Mouse (Mus musculus) kidney, embryonic 16.5 days (tissue): ENCODE data around the gene Ucp3. TPM values are rescaled to one million over a fixed set of nuclear protein-coding genes. Genes with fewer than 3 reads are reported as not detected.

Experiments used
- ATAC-seq: fragments of 200-750 bp; cut with Nextera tagmentation; 2 replicates; pipeline ENCODE4 v1.8.0; 2017; ENCODE audit warnings: moderate TSS enrichment; ENCODE audit not compliant: low FRiP score, low TSS enrichment
- H3K27ac ChIP-seq: fragments of 300-500 bp; sonication (generic); 2 replicates; pipeline ENCODE4 v1.5.1; 2014; ENCODE audit warnings: low read length
- H3K27me3 ChIP-seq: fragments of 300-500 bp; sonication (generic); 2 replicates; pipeline ENCODE4 v1.6.1; 2014; ENCODE audit warnings: low read length, control low read depth, mixed read lengths; ENCODE audit not compliant: insufficient read depth
- H3K36me3 ChIP-seq: fragments of 300-500 bp; sonication (generic); 2 replicates; pipeline ENCODE4 v1.6.1; 2014; ENCODE audit warnings: low read length, control low read depth, mixed read lengths; ENCODE audit not compliant: insufficient read depth
- H3K4me1 ChIP-seq: fragments of 300-500 bp; sonication (generic); 2 replicates; pipeline ENCODE4 v1.6.1; 2014; ENCODE audit warnings: low read length, control low read depth, mixed read lengths; ENCODE audit not compliant: insufficient read depth
- H3K4me2 ChIP-seq: fragments of 300-500 bp; sonication (generic); replicated peaks from 2 replicates; pipeline ENCODE4 v1.6.1; 2014; ENCODE audit warnings: low read depth, low read length
- H3K4me3 ChIP-seq: fragments of 300-500 bp; sonication (generic); 2 replicates; pipeline ENCODE4 v1.5.1; 2014; ENCODE audit warnings: mild to moderate bottlenecking, low read length
- H3K9ac ChIP-seq: fragments of 300-500 bp; sonication (generic); replicated peaks from 2 replicates; pipeline ENCODE4 v1.6.1; 2014; ENCODE audit warnings: low read length
- H3K9me3 ChIP-seq: fragments of 300-500 bp; sonication (generic); 2 replicates; pipeline ENCODE4 v1.6.1; 2016; ENCODE audit warnings: low read length, control low read depth
- WGBS: fragments of 180-500 bp; shearing (Covaris S2); extraction: QIAGEN DNeasy Blood & Tissue Kit; methylation state at CpG from one replicate; pipeline ENCODE4 v1.1.7; 2014; 5-methylcytosine and 5-hydroxymethylcytosine counted together
- polyA plus RNA-seq: library from polyadenylated mRNA; unstranded; fragments of >200 nt; fragmentation: Nextera tagmentation; extraction: Ambion mirVana; gene quantifications from 2 replicates; pipeline ENCODE4 v1.2.1, GENCODE M21; 2015

The Ucp3 gene
- polyA plus RNA-seq, result 0.09 and 0.14 TPM in 2 replicates

DNA sequence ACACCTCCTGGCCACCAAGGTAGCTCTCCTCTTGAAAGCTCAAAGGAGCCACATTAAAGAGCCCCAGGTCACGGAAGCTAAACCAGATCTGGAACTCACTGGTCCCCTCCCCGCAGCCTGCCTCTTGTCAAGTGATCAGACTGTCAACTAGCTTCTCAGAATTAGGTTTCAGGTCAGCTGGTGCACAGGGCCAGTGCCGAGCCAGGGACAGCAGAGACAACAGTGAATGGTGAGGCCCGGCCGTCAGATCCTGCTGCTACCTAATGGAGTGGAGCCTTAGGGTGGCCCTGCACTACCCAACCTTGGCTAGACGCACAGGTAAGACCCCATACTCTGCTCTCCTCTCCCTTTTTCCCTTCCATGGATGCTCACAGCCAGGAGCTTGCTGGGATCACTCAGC is at the start of gene Ucp3:
Ucp3 (plus strand) TSS at position 214 of the 400 bp plus-strand sequence.
- Histone ChIP-seq H3K9ac (no peak within 1 kb of the TSS), H3K4me3 (no peak within 1 kb of the TSS), H3K9me3 (no peaks in the 10 kb centered on the region), H3K4me1 (no peaks in the 10 kb centered on the region), H3K27me3 (no peaks in the 10 kb centered on the region), H3K4me2 (no peak within 1 kb of the TSS), H3K36me3 (peaks cover 5% of the 10 kb centered on the region; the same call in 1 of the 2 replicates), H3K27ac (no peak within 1 kb of the TSS)
- ATAC-seq, result no peak; the same call in 1 of the 2 replicates
- 64% methylated on average over 6 of the region's 6 CpGs for WGBS

DNA sequence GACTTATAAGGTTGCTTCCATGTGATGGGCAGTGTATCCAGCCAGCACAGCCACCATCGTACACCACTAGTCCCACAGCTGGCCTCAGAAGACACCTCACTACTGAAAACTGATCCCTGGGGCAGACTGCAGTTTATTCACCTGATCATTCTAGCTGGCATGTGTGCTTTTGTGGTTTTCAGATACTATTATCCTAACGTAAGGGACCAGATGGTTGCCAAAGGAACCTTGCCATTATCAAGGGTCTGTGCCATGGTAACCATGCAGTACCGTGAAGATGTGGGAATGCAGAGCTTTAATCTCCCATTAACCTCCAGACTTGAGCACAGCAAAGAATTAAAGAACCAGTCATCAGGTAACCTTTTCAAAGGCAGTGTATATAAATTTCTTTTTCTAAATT is 47.0 kb upstream of the Ucp3 start:
- Histone ChIP-seq H3K4me1 (no peaks in the 10 kb centered on the region), H3K4me2 (no peak overlapping the region), H3K4me3 (no peak overlapping the region), H3K27me3 (no peaks in the 10 kb centered on the region), H3K9ac (no peak overlapping the region), H3K36me3 (peaks cover 64% of the 10 kb centered on the region), H3K9me3 (no peaks in the 10 kb centered on the region), H3K27ac (no peak overlapping the region)
- WGBS, result 88% methylated on average over 3 of the region's 3 CpGs
- ATAC-seq, result no peak

DNA sequence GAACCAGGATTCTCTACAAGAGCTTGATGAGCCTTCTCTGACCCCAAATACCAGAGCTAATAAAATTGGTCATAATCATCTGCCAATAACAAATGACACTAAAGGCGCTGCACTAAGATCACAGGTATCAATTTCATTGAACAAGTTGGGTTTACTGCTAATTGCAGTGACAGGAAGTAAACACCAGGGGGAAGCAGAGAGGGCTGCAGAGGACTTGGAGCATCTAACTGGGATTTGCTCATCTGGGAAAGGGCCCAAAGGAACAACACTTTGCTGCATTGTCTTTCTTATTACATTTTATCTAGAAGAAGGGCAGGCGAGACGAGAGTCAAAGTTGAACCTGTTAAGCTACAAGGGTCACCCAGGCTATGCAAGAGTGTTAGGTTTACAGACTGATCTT is 43.7 kb upstream of the Ucp3 start:
- Histone ChIP-seq H3K9ac (no peak overlapping the region), H3K36me3 (peaks cover 69% of the 10 kb centered on the region), H3K4me2 (no peak overlapping the region), H3K4me1 (no peaks in the 10 kb centered on the region), H3K4me3 (no peak overlapping the region), H3K27me3 (no peaks in the 10 kb centered on the region), H3K9me3 (no peaks in the 10 kb centered on the region), H3K27ac (no peak overlapping the region)
- no peak for ATAC-seq
- WGBS, result 55% methylated on average over 3 of the region's 3 CpGs

GRCm38 (mm10) chr7:100429911-100430310 is 42.9 kb upstream of the Ucp3 start:
- Histone ChIP-seq H3K4me3 (no peak overlapping the region), H3K36me3 (peaks cover 61% of the 10 kb centered on the region), H3K9ac (no peak overlapping the region), H3K27ac (no peak overlapping the region), H3K27me3 (no peaks in the 10 kb centered on the region), H3K9me3 (no peaks in the 10 kb centered on the region), H3K4me2 (no peak overlapping the region), H3K4me1 (no peaks in the 10 kb centered on the region)
- 95% methylated on average over 11 of the region's 11 CpGs for WGBS
- ATAC-seq, result no peak

DNA sequence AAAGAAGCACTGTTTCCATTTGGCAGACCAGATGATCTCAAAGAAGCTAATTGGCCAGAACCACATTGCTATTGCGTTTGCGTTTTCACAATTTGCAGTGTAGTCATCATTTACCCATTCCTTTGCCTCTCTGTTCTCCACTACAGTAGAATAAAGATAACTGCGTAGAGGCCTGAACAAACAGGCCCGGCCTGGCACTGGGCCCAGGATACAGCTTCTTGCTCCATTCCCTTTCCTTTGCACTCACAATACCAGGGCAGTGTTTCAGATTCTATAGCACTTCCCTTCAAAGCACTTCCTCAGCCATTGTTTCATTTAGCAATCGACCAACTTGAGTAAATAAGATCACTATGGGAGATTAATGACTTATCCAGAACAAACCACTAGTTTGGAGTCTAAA is 41.7 kb upstream of the Ucp3 start:
- WGBS, result 87% methylated on average over 5 of the region's 5 CpGs
- no peak overlapping the region for H3K4me2 ChIP-seq
- ATAC-seq, result no peak
- H3K9me3 ChIP-seq, result no peaks in the 10 kb centered on the region
- H3K27ac ChIP-seq, result no peak overlapping the region
- no peak overlapping the region for H3K4me3 ChIP-seq
- H3K4me1 ChIP-seq, result no peaks in the 10 kb centered on the region
- peaks cover 59% of the 10 kb centered on the region for H3K36me3 ChIP-seq
- no peak overlapping the region for H3K9ac ChIP-seq
- H3K27me3 ChIP-seq, result no peaks in the 10 kb centered on the region

GRCm38 (mm10) chr7:100433295-100433694 is 39.5 kb upstream of the Ucp3 start:
- Histone ChIP-seq H3K4me2 (no peak overlapping the region), H3K36me3 (peaks cover 60% of the 10 kb centered on the region), H3K9ac (no peak overlapping the region), H3K9me3 (no peaks in the 10 kb centered on the region), H3K27ac (no peak overlapping the region), H3K4me3 (no peak overlapping the region), H3K27me3 (no peaks in the 10 kb centered on the region), H3K4me1 (no peaks in the 10 kb centered on the region)
- WGBS, result 86% methylated on average over 6 of the region's 6 CpGs
- ATAC-seq, result no peak

DNA sequence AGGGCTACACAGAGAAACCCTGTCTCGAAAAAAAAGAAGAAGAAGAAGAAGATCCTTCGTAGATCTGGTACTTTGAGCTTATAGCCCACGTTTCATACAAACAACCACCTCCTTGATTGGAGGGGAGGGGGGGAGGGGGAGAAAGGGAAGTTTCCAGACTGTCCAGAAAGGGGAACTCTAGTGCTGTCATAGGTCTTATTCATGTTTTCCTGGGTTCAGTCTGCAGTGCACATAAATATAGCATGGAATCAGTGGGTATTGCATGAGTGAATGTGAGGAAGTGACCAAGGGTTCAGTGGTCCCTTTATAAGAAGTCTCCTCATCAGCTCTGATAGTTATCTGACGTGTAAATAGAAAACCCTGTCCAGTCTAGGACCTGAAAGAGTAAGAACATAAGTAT is 29.1 kb upstream of the Ucp3 start:
- Histone ChIP-seq H3K27ac (no peak overlapping the region), H3K9ac (no peak overlapping the region), H3K4me3 (no peak overlapping the region), H3K36me3 (peaks cover 50% of the 10 kb centered on the region), H3K27me3 (no peaks in the 10 kb centered on the region), H3K4me1 (no peaks in the 10 kb centered on the region), H3K9me3 (no peaks in the 10 kb centered on the region), H3K4me2 (no peak overlapping the region)
- WGBS, result 78% methylated on average over 4 of the region's 4 CpGs
- ATAC-seq, result no peak

GRCm38 (mm10) chr7:100446271-100446670 is 26.5 kb upstream of the Ucp3 start:
- H3K9ac ChIP-seq, result no peak overlapping the region
- H3K9me3 ChIP-seq, result no peaks in the 10 kb centered on the region
- WGBS, result 94% methylated on average over 5 of the region's 5 CpGs
- H3K27me3 ChIP-seq, result no peaks in the 10 kb centered on the region
- peaks cover 62% of the 10 kb centered on the region for H3K36me3 ChIP-seq
- ATAC-seq, result no peak
- no peak overlapping the region for H3K4me2 ChIP-seq
- H3K4me3 ChIP-seq, result no peak overlapping the region
- H3K4me1 ChIP-seq, result no peaks in the 10 kb centered on the region
- no peak overlapping the region for H3K27ac ChIP-seq

DNA sequence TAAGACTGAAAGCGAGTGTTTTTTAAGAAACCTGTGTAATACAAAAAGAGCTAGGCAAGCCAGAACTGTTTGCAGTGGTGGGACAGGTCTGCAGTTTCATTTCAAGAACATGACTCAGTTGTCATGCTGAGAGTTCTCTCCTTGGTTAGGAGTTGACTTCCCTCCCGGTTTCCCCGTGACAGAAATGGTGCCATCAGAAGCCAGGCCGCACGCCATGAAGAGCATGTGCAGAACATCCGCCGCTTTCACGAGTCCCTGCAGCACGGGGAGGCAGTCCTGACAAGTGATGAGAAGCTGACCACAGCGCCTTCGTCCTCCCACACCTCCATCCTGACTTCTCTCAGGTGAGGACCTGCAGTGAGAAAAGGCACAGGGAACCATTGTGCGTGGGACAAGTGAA is 24.3 kb upstream of the Ucp3 start:
- Histone ChIP-seq H3K4me2 (no peak overlapping the region), H3K27me3 (no peaks in the 10 kb centered on the region), H3K36me3 (peaks cover 74% of the 10 kb centered on the region), H3K27ac (no peak overlapping the region), H3K9ac (no peak overlapping the region), H3K4me3 (no peak overlapping the region), H3K4me1 (no peaks in the 10 kb centered on the region), H3K9me3 (no peaks in the 10 kb centered on the region)
- WGBS, result 92% methylated on average over 12 of the region's 12 CpGs
- ATAC-seq, result no peak

DNA sequence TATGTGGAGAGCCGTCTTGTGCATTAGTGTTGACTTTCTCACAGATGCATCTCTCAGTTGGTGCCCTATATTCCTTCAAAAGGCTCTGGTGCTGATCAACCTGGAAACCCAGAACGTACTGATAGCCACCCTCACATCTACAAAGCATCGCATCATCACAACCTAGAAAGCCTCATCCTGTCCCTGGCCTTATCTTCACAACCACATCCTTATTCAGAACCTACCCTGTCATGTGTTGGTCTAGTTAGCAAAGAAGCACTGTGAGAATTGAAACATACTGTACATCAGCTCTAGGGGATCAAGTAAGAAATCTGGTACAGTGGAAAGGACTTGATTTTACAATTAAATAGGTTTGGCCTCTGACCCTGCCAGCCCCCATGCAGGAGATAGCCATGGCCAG is 23.8 kb upstream of the Ucp3 start:
- Histone ChIP-seq H3K9me3 (no peaks in the 10 kb centered on the region), H3K27me3 (no peaks in the 10 kb centered on the region), H3K27ac (no peak overlapping the region), H3K9ac (no peak overlapping the region), H3K36me3 (peaks cover 69% of the 10 kb centered on the region), H3K4me1 (no peaks in the 10 kb centered on the region), H3K4me2 (no peak overlapping the region), H3K4me3 (no peak overlapping the region)
- WGBS, result 92% methylated on average over 3 of the region's 3 CpGs
- ATAC-seq, result no peak

- Histone ChIP-seq H3K27ac (no peak overlapping the region), H3K4me2 (no peak overlapping the region), H3K4me3 (no peak overlapping the region), H3K36me3 (peaks cover 49% of the 10 kb centered on the region), H3K27me3 (no peaks in the 10 kb centered on the region), H3K9ac (no peak overlapping the region), H3K4me1 (no peaks in the 10 kb centered on the region), H3K9me3 (no peaks in the 10 kb centered on the region)
- WGBS, result 54% methylated on average over 1 of the region's 1 CpGs
- no peak for ATAC-seq
These were observed 14.6 kb upstream of the Ucp3 start for GRCm38 (mm10) chr7:100458153-100458552.
